Mouse (Mus musculus) stomach, embryonic 16.5 days (tissue): ENCODE data around the gene Gnas. TPM values are rescaled to one million over a fixed set of nuclear protein-coding genes. Genes with fewer than 3 reads are reported as not detected.

Experiments
- ATAC-seq: fragments of 200-750 bp; cut with Nextera tagmentation; 2 replicates; pipeline ENCODE4 v1.8.0; 2017; ENCODE audit warnings: moderate number of reproducible peaks, moderate TSS enrichment; ENCODE audit not compliant: insufficient read depth, low FRiP score
- H3K27ac ChIP-seq: fragments of 300-500 bp; sonication (generic); 2 replicates; pipeline ENCODE4 v1.5.1; 2014; ENCODE audit warnings: low read length
- H3K27me3 ChIP-seq: fragments of 300-500 bp; sonication (generic); 2 replicates; pipeline ENCODE4 v1.6.1; 2014; ENCODE audit warnings: low read length, control low read depth, mixed read lengths; ENCODE audit not compliant: control insufficient read depth, insufficient read depth
- H3K36me3 ChIP-seq: fragments of 300-500 bp; sonication (generic); 2 replicates; pipeline ENCODE4 v1.6.1; 2014; ENCODE audit warnings: low read length; ENCODE audit not compliant: control insufficient read depth, insufficient read depth
- H3K4me1 ChIP-seq: fragments of 300-500 bp; sonication (generic); 2 replicates; pipeline ENCODE4 v1.6.1; 2014; ENCODE audit warnings: low read length, control low read depth, mixed read lengths; ENCODE audit not compliant: control insufficient read depth, insufficient read depth
- H3K4me2 ChIP-seq: fragments of 300-500 bp; sonication (generic); 2 replicates; pipeline ENCODE4 v1.6.1; 2014; ENCODE audit warnings: low read depth, low read length, mixed read lengths
- H3K4me3 ChIP-seq: fragments of 300-500 bp; sonication (generic); replicated peaks from 2 replicates; pipeline ENCODE4 v1.5.1; 2014; ENCODE audit warnings: mild to moderate bottlenecking, low read length
- H3K9ac ChIP-seq: fragments of 300-500 bp; sonication (generic); 2 replicates; pipeline ENCODE4 v1.6.1; 2014; ENCODE audit warnings: low read length
- H3K9me3 ChIP-seq: fragments of 300-500 bp; sonication (generic); replicated peaks from 2 replicates; pipeline ENCODE4 v1.6.1; 2016; ENCODE audit warnings: low read length, control low read depth; ENCODE audit not compliant: control insufficient read depth
- WGBS: fragments of 180-500 bp; shearing (Covaris S2); extraction: QIAGEN DNeasy Blood & Tissue Kit; methylation state at CpG from one replicate; pipeline ENCODE4 v1.1.7; 2014; 5-methylcytosine and 5-hydroxymethylcytosine counted together
- polyA plus RNA-seq: library from polyadenylated mRNA; unstranded; fragments of >200 nt; fragmentation: Nextera tagmentation; extraction: Ambion mirVana; gene quantifications from 2 replicates; pipeline ENCODE4 v1.2.1, GENCODE M21; 2015

The Gnas gene
- 581 and 721 TPM in 2 replicates for polyA plus RNA-seq

DNA sequence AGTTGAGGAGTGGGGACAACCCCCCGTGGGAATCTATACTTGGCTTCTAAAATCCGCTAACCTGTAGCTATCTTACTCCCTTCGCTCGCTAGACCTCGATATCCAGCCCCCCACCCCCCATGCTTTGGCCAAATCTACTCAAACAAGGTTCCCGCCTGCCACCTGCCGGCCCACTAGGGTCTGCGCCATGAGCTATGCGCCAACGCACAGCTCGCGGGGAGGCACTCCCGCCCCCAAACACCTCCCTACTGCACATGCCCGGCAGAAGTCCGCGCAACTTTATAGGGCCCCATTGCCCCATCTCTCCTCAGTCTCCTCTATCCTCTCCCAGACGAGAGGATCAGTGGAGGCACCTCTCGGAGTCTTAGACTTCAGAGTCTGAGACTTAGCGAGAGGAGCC lies at the start of gene Gnas:
Gene Gnas, plus strand, starts transcription at position 310 of the 400 bp plus-strand sequence.
- Histone ChIP-seq H3K4me2 (peak within 1 kb of the TSS; percentile 51), H3K9me3 (peaks cover 34% of the 10 kb centered on the region), H3K27ac (no peak within 1 kb of the TSS), H3K36me3 (peaks cover 54% of the 10 kb centered on the region), H3K9ac (peak within 1 kb of the TSS; percentile 50), H3K4me1 (no peaks in the 10 kb centered on the region), H3K27me3 (peaks cover 30% of the 10 kb centered on the region), H3K4me3 (peak within 1 kb of the TSS; percentile 41)
- 44% methylated on average over 19 of the region's 19 CpGs for WGBS
- peak; percentile 34; the same call in 1 of the 2 replicates for ATAC-seq

DNA sequence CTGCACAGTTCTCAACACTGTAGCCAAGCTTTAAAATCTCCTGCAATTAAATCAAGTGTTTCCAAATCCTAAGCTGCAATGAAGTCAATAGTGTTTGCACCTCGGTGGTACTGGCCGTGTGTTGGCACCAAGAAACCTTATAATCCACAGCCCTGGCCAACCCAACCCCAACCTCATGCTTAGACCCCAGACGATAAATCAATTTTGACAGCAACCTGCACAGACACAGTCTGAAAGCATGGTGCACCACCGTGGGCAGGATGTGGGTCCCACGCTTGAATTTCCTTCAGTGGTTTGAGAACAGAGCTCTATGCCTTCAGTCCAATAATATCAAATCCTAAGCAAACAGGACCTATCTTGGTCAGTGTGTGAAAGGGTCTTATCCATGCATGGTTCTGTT lies 41.7 kb upstream of the Gnas start:
- Histone ChIP-seq H3K27me3 (no peaks in the 10 kb centered on the region), H3K4me3 (no peak overlapping the region), H3K9me3 (no peaks in the 10 kb centered on the region), H3K9ac (no peak overlapping the region), H3K27ac (no peak overlapping the region), H3K4me2 (no peak overlapping the region), H3K36me3 (no peaks in the 10 kb centered on the region), H3K4me1 (no peaks in the 10 kb centered on the region)
- 87% methylated on average over 5 of the region's 5 CpGs for WGBS
- ATAC-seq: no peak

DNA sequence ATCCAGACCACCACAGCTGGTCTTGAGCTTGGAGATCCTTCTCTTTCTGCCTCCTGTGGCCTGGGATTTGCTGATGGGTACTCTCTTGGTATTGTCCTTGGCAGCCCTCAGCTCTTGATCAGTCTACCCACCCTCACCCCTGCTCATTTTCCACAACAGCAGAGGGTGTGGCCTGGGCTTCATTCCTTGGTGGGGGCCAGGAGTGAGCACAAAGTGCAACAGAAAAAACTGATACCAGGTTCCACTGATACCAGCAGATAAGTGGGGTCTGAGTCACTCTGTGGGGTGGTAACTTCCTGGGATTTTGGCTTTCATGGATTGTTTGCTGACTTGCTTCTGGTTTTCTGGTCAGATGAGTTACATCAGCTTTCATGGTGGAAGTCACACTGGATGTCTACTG lies 32.2 kb upstream of the Gnas start:
- no peaks in the 10 kb centered on the region for H3K36me3 ChIP-seq
- ATAC-seq: peak; percentile 69
- H3K9ac ChIP-seq: no peak overlapping the region
- no peak overlapping the region for H3K4me3 ChIP-seq
- H3K9me3 ChIP-seq: no peaks in the 10 kb centered on the region
- H3K4me2 ChIP-seq: no peak overlapping the region
- H3K27ac ChIP-seq: no peak overlapping the region; the same call in 1 of the 2 replicates
- H3K4me1 ChIP-seq: no peaks in the 10 kb centered on the region
- no peaks in the 10 kb centered on the region for H3K27me3 ChIP-seq

DNA sequence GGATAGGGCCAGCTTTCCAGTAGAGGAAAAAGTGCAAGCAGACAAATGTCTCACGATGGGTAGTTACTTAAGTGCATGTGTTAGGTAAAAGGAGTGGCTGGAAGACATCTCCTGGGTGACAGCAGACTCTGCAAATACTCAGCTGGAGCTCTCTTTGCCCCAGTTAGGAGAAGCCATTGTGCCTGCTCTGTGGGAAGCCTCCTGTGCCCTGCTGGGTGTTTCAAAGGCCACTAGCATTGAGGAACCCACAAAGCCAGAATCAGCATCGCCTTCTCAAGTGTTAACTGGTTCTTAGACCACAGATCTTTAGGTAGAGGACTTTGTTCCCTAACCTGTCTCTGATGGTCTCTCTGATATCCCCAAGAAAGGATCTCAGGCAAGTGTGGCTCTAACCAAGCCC lies 26.8 kb upstream of the Gnas start:
- no peaks in the 10 kb centered on the region for H3K27me3 ChIP-seq
- no peak overlapping the region for H3K4me2 ChIP-seq
- 38% methylated on average over 2 of the region's 2 CpGs for WGBS
- no peak overlapping the region for H3K27ac ChIP-seq
- no peak for ATAC-seq
- H3K4me3 ChIP-seq: no peak overlapping the region
- no peaks in the 10 kb centered on the region for H3K4me1 ChIP-seq
- no peak overlapping the region for H3K9ac ChIP-seq
- H3K9me3 ChIP-seq: no peaks in the 10 kb centered on the region
- H3K36me3 ChIP-seq: no peaks in the 10 kb centered on the region

DNA sequence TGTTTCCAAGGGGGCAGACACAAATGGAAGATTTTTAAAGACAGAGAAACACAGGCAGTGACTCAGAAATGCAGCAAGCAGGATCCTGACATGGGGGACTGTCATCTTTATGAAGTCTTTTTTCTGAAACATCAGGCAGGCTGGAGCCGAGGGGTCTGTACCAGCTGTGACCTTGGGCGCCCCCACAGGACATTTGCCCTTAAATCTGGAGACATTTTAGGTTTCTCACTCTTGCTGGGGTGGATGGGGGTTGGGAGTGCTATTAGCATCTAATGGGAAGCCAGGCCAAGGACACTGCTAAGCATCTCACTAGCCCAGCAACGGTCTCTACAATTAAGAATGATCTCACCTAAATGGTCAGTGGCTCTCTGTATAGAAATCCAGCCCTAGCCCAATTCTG lies 24.1 kb upstream of the Gnas start:
- H3K4me2 ChIP-seq: no peak overlapping the region
- H3K27ac ChIP-seq: no peak overlapping the region
- no peaks in the 10 kb centered on the region for H3K4me1 ChIP-seq
- no peak for ATAC-seq
- no peaks in the 10 kb centered on the region for H3K9me3 ChIP-seq
- no peaks in the 10 kb centered on the region for H3K27me3 ChIP-seq
- H3K36me3 ChIP-seq: no peaks in the 10 kb centered on the region
- H3K4me3 ChIP-seq: no peak overlapping the region
- WGBS: 22% methylated on average over 3 of the region's 3 CpGs
- H3K9ac ChIP-seq: no peak overlapping the region

DNA sequence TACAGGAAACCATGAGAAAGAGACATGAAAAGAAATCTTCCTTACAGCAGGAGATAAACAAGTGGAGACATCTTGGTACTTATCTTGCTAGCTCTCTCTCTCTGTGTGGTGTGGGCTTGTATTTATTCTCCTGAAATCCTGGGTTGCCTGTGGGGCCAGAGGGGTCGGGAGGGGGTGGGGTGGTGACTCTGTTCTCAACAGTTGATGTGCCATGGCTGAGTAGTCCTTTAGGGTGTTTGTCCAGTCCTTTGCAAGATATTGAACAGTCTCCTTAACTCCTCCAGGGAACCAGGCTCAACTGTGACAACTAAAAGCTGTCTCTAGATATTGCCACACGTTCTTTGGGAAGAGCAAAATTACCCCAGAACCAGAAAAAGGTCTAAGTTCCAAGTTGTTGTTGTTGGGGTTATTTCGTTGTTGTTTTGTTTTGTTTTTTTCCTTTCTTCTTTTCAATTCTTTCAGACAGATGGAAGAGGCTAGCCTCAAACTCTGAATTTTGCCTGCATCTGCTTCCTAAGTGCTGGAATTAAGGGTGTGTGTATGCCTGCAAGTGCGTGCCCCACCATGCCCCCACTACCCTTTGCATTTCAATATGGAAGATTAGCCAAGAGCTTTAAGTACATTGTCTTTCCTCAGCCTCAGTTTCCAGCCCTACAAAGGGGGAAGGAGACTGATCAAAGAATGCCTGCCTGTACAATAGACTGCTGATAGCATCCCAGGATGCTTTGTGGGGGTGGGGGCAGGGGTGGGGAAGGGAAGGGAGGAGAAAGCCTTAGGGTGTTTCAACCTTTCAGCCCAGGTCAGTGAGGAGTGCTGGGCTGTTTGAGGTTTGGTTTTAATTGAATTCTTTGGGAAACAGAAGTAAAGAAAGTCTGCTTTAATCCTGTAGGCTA lies 23.0 kb upstream of the Gnas start:
- Histone ChIP-seq H3K27me3 (no peaks in the 10 kb centered on the region), H3K9ac (no peak overlapping the region), H3K36me3 (no peaks in the 10 kb centered on the region), H3K27ac (no peak overlapping the region), H3K9me3 (no peaks in the 10 kb centered on the region), H3K4me3 (no peak overlapping the region), H3K4me1 (no peaks in the 10 kb centered on the region), H3K4me2 (no peak overlapping the region)
- WGBS: 28% methylated on average over 4 of the region's 4 CpGs
- ATAC-seq: no peak

DNA sequence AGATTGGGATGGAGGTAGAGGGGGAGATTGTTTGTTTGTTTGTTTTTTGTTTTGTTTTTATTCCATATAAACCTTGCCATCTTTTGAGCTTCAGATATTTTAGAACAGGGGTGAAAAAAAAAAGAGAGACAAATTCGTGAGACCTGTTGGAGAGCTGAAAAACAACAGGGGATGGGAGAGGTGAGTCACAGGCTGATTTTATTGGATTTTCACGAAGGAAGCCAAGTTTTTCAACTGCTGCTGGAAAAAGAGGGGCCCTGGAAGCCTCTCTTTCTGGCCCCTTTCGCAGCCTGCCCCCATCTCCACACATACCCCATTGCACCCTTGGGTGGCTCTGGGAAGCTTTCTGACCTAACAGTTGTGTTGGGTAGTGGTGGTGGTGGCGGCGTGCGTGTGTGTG lies 22.3 kb upstream of the Gnas start:
- no peaks in the 10 kb centered on the region for H3K4me1 ChIP-seq
- H3K4me2 ChIP-seq: no peak overlapping the region
- no peaks in the 10 kb centered on the region for H3K36me3 ChIP-seq
- no peaks in the 10 kb centered on the region for H3K9me3 ChIP-seq
- WGBS: 66% methylated on average over 6 of the region's 6 CpGs
- no peak overlapping the region for H3K9ac ChIP-seq
- no peak for ATAC-seq
- H3K4me3 ChIP-seq: no peak overlapping the region
- H3K27ac ChIP-seq: no peak overlapping the region
- H3K27me3 ChIP-seq: no peaks in the 10 kb centered on the region

DNA sequence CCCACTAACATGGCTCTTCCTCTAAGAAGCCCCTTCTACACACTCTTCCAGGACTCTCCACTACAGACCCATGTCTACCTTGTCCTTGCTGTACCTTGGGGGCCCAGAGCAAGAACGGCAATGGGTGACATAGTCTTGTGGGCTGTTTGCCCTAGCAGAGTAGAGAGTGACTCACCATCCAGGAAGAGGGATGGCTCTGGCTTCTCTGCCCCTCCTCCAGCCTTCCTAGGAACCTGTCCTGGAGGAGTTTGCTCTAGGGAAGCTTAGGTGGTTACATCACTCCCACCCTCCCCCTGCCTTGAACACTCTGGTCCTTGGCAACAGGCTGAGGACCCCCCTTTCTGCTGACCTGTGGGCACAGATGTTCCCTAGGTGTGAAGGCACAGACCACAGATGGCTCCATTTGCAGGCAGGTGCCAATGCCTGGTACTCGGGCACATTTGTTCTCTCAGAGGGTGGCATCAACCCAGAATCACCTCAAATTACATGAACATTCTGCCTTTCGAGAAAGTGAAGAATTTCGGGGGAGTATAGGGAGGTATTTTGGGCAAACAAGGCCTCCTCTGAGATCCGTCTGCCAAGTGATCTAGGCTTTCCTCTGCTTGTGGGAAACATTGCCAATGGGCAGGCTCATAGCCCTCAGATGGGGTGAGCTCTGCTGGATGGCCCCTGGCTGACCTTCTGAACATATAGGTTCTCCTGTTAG lies 20.9 kb upstream of the Gnas start:
- Histone ChIP-seq H3K4me2 (no peak overlapping the region), H3K4me3 (no peak overlapping the region), H3K27me3 (no peaks in the 10 kb centered on the region), H3K27ac (no peak overlapping the region), H3K36me3 (no peaks in the 10 kb centered on the region), H3K9ac (no peak overlapping the region), H3K4me1 (no peaks in the 10 kb centered on the region), H3K9me3 (no peaks in the 10 kb centered on the region)
- 67% methylated on average over 5 of the region's 5 CpGs for WGBS
- ATAC-seq: peak; percentile 42; the same call in 1 of the 2 replicates

DNA sequence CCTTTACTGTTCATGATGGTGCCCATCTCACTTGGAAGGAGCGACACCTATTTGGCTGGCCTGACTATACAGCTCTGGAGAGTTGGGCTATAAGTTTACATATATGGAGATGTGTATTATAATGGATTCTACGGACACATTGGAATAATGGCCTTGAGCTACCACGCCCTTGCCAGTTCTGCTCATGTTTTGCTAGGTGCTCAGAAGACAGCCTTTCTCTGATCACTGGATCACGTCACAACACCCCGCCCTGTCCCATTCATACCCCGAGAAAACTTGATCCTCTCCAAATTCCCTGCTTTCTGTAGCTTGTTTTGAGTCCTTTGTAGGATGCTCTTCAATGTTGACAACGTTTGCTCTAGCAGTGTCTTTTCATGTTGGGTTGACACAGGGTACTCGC lies 19.9 kb upstream of the Gnas start:
- no peaks in the 10 kb centered on the region for H3K4me1 ChIP-seq
- no peaks in the 10 kb centered on the region for H3K9me3 ChIP-seq
- WGBS: 81% methylated on average over 8 of the region's 8 CpGs
- H3K4me3 ChIP-seq: no peak overlapping the region
- no peak for ATAC-seq
- no peak overlapping the region for H3K9ac ChIP-seq
- no peaks in the 10 kb centered on the region for H3K36me3 ChIP-seq
- H3K4me2 ChIP-seq: no peak overlapping the region
- H3K27ac ChIP-seq: no peak overlapping the region
- H3K27me3 ChIP-seq: no peaks in the 10 kb centered on the region
